Mouse (Mus musculus) liver, embryonic 14.5 days (tissue): ENCODE measurements around the gene Spryd3. TPM values are rescaled to one million over a fixed set of nuclear protein-coding genes. Genes with fewer than 3 reads are reported as not detected.

ENCODE experiments used
- ATAC-seq: fragments of 200-750 bp; cut with Nextera tagmentation; 2 replicates; pipeline ENCODE4 v1.8.0; 2017; ENCODE audit warnings: moderate number of reproducible peaks, mild to moderate bottlenecking, moderate library complexity; ENCODE audit not compliant: insufficient read depth
- DNase-seq, 3 experiments: peaks; one replicate each; pipeline ENCODE4 v3.0.0-alpha.2; 2012 to 2013; ENCODE audit warnings: low read depth in 3 of 3, low spot score in 3 of 3
- H3K27ac ChIP-seq: fragments of 300-500 bp; sonication (generic); 2 replicates; pipeline ENCODE4 v1.5.1; 2014; ENCODE audit warnings: moderate library complexity, mild to moderate bottlenecking, control low read depth, inconsistent platforms
- H3K27me3 ChIP-seq: fragments of 300-500 bp; sonication (generic); 2 replicates; pipeline ENCODE4 v1.6.1; 2014; ENCODE audit warnings: mild to moderate bottlenecking, low read length, moderate library complexity; ENCODE audit not compliant: control insufficient read depth, insufficient read depth
- H3K36me3 ChIP-seq: fragments of 300-500 bp; sonication (generic); replicated peaks from 2 replicates; pipeline ENCODE4 v1.6.1; 2014; ENCODE audit warnings: low read depth; ENCODE audit not compliant: control insufficient read depth, insufficient read depth
- H3K4me1 ChIP-seq, 2 experiments: fragments of 200-500 bp in 1 of 2; fragments of 300-500 bp in 1 of 2; sonication (generic) in 1 of 2; replicated peaks; 2 replicates each; pipeline ENCODE4 v1.6.1; 2012 to 2014; ENCODE audit warnings: antibody characterized with exemption in 1 of 2, inconsistent platforms in 1 of 2, low read length in 1 of 2; ENCODE audit not compliant: control insufficient read depth in 2 of 2, insufficient read depth in 2 of 2
- H3K4me2 ChIP-seq: fragments of 300-500 bp; sonication (generic); 2 replicates; pipeline ENCODE4 v1.6.1; 2014; ENCODE audit warnings: low read depth, mild to moderate bottlenecking, control low read depth, moderate library complexity
- H3K4me3 ChIP-seq, 2 experiments: fragments of 200-500 bp in 1 of 2; fragments of 300-500 bp in 1 of 2; sonication (generic) in 1 of 2; 2 replicates each; pipeline ENCODE4 v1.5.1; 2012 to 2014; ENCODE audit warnings: low read depth in 2 of 2, low read length in 2 of 2, mild to moderate bottlenecking in 2 of 2, control low read depth in 1 of 2, inconsistent platforms in 1 of 2, moderate library complexity in 1 of 2; ENCODE audit not compliant: insufficient read depth in 1 of 2
- H3K9ac ChIP-seq: fragments of 300-500 bp; sonication (generic); replicated peaks from 2 replicates; pipeline ENCODE4 v1.6.1; 2014; ENCODE audit warnings: mild to moderate bottlenecking, control low read depth, moderate library complexity
- H3K9me3 ChIP-seq: fragments of 300-500 bp; sonication (generic); 2 replicates; pipeline ENCODE4 v1.6.1; 2016; ENCODE audit warnings: low read length, mixed read lengths; ENCODE audit not compliant: control insufficient read depth
- CTCF ChIP-seq: IDR thresholded peaks from 2 replicates; pipeline ENCODE4 v1.5.1; 2016; ENCODE audit warnings: antibody characterized with exemption, low read depth, control low read depth
- EP300 ChIP-seq: IDR thresholded peaks from 2 replicates; pipeline ENCODE4 v1.6.1; 2016; ENCODE audit warnings: antibody characterized with exemption, low read depth
- WGBS: fragments of 180-500 bp; shearing (Covaris S2); extraction: QIAGEN DNeasy Blood & Tissue Kit; methylation state at CpG from one replicate; pipeline ENCODE4 v1.1.7; 2014; ENCODE audit not compliant: insufficient replicate concordance; 5-methylcytosine and 5-hydroxymethylcytosine counted together
- polyA plus RNA-seq, 2 experiments: library from polyadenylated mRNA; depleted of rRNA in 1 of 2; stranded (reverse) in 1 of 2; unstranded in 1 of 2; fragments of >200 nt; fragmentation: Nextera tagmentation in 1 of 2; extraction: Ambion mirVana in 1 of 2; gene quantifications; 2 replicates each; pipeline versions ENCODE4 v1.2.1 to v1.2.3; 2012 to 2014

The Spryd3 gene
- polyA plus RNA-seq, 2 experiments: 8.8 to 12.5 TPM

DNA sequence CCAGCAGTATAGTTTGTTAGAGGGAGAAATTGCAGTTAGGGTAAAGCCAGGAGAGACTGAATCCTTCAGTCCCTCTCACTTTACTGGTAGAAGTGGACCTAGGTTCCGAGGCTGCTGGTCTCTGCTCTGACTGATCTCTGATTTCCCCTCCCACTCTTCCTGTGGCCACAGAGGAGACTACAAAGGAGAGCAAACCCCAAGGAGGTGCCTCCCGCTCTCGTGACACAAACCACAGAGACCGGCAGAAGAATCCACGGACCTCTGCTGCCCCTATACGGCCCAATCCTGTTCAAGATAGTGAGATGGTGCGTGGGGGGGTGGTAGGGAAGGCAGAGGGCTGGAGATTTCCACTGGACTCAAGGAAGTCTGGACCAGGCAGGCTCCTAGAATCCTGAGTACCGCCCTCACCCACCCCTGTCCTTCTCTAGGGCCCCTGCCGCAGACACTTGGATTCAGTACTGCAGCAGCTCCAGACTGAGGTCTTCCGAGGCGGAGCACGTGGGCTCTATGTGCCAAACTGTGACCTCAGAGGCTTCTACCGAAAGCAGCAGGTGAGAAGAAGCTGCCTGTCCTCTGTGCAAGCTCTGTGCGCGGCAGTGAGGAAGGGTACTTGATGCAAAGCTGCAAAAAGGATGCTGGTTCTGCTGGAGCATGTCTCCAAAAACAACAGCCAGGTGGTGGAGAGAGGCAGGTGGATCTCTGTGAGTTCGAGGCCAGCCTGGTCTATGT is 11.8 kb upstream of the Spryd3 start:
- DNase-seq (no peak), ATAC-seq (no peak)
- Histone ChIP-seq H3K9me3 (no peaks in the 10 kb centered on the region), H3K4me3 (no peak overlapping the region), H3K4me1 (peaks cover 3 to 22% of the 10 kb centered on the region in 2 experiments; a peak in 3 of 4 replicates), H3K27ac (no peak overlapping the region), H3K4me2 (no peak overlapping the region), H3K27me3 (peaks cover 30% of the 10 kb centered on the region), H3K36me3 (no peaks in the 10 kb centered on the region), H3K9ac (no peak overlapping the region)
- 44% methylated on average over 16 of the region's 16 CpGs for WGBS
- no peak for TF ChIP-seq CTCF
- TF ChIP-seq EP300: no peak

DNA sequence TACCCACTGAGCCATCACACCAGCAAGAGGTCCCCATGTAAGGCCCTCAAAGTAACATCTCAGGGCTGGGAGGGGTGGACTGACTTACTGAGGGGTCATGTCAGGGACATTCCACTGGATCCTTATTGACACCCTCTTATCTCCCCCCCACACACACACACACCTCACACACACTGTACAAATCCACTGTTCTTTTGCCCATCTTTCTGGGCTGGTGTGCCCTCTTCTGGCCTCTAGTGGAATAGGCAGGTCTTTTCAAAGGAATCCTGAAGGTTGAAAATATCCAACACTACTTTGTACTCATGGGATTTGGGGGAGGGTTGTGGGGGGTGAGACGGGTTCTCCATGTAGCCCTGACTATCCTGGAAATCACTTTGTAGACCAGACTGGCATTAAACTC is 10.8 kb upstream of the Spryd3 start:
- no peak overlapping the region for H3K9ac ChIP-seq
- H3K27me3 ChIP-seq: peaks cover 34% of the 10 kb centered on the region
- H3K4me2 ChIP-seq: no peak overlapping the region
- H3K27ac ChIP-seq: no peak overlapping the region
- H3K4me1 ChIP-seq: peaks cover 3 to 21% of the 10 kb centered on the region in 2 experiments; a peak in 3 of 4 replicates
- H3K9me3 ChIP-seq: no peaks in the 10 kb centered on the region
- ATAC-seq (no peak), DNase-seq (no peak)
- 0% methylated on average over 1 of the region's 1 CpGs for WGBS
- no peak overlapping the region for H3K4me3 ChIP-seq
- TF ChIP-seq CTCF (peak; percentile 86), EP300 (no peak)
- H3K36me3 ChIP-seq: no peaks in the 10 kb centered on the region

DNA sequence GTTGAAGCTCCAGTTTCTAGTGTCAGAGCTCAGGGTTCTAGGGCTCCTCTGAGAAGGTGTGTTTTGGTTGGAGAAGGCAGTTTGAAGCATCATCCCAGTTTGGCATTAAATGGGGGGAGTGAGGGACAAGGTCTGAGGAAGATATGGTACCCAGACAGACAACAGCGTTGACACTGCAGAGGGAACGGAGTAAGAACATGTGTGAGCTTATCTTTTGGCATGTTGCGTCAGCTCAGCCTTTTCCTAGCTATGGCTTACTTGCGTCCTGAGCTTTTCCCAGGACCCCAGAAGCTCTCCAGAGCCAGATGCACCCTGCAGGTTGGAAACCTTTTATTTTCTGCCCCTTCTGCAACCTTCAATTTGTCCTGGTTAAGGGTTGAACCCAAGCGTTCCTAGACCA is 10.1 kb upstream of the Spryd3 start:
- 43% methylated on average over 5 of the region's 5 CpGs for WGBS
- DNase-seq (no peak), ATAC-seq (no peak)
- Histone ChIP-seq H3K4me2 (no peak overlapping the region), H3K27me3 (peaks cover 34% of the 10 kb centered on the region), H3K27ac (no peak overlapping the region), H3K36me3 (no peaks in the 10 kb centered on the region), H3K4me1 (peaks cover under 1 to 17% of the 10 kb centered on the region in 2 experiments; a peak in 3 of 4 replicates), H3K9me3 (no peaks in the 10 kb centered on the region), H3K9ac (no peak overlapping the region), H3K4me3 (no peak overlapping the region)
- TF ChIP-seq EP300: no peak
- no peak for TF ChIP-seq CTCF

DNA sequence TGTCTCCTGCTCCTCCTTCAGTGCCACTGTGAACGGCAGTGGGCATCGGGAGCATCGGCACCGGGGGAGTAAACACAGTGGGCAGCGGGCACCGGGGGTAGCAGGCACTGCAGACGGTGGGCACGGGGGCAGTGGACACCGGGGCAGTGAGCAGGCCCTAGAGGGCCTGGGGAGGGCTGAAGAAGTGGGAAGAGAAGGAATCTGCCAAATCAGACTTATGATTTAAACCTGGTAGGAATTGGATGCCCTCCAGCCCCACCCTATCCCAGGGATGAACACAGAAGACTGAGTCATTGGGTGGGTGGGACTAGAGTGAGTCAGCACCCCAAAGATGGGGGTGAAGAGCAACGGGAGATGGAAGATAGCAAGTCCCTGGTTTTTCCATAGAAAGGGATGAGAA is 9.3 kb upstream of the Spryd3 start:
- H3K4me1 ChIP-seq: peaks cover 0 to 11% of the 10 kb centered on the region in 2 experiments; a peak in 3 of 4 replicates
- no peak overlapping the region for H3K27ac ChIP-seq
- no peak overlapping the region for H3K4me3 ChIP-seq
- WGBS: 77% methylated on average over 10 of the region's 10 CpGs
- no peak for ATAC-seq
- no peak for TF ChIP-seq EP300
- no peak for TF ChIP-seq CTCF
- H3K9ac ChIP-seq: no peak overlapping the region
- H3K9me3 ChIP-seq: no peaks in the 10 kb centered on the region
- peaks cover 34% of the 10 kb centered on the region for H3K27me3 ChIP-seq
- H3K4me2 ChIP-seq: no peak overlapping the region
- no peaks in the 10 kb centered on the region for H3K36me3 ChIP-seq
- no peak for DNase-seq

DNA sequence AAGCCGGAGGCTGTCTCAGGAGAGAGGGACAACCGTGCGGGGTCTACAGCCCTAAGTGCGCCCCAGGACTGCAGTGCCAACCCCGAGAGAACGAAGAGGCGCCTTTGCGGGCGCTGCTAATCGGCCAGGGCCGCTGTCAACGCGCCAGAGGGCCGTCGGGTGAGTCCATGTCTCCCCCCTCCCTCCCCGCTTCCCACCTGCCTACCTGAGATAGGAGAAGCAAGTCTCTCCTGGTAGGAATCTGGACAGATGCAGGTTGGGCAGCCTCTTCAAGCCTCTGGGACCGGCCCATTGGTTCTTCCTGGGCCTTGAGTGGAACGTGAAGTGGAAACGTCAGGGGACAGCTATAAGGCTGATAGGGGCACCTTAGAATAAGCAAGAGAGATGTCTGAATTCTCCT is 8.7 kb upstream of the Spryd3 start:
- Histone ChIP-seq H3K9me3 (no peaks in the 10 kb centered on the region), H3K4me2 (peak overlapping the region; percentile 44), H3K36me3 (no peaks in the 10 kb centered on the region), H3K4me1 (peaks cover 0 to 5% of the 10 kb centered on the region in 2 experiments; a peak in 2 of 4 replicates), H3K4me3 (peak overlapping the region in 1 of 2 experiments; percentile 18; a peak in 1 of 4 replicates), H3K27me3 (peaks cover 34% of the 10 kb centered on the region), H3K9ac (no peak overlapping the region), H3K27ac (no peak overlapping the region)
- no peak for TF ChIP-seq CTCF
- no peak for TF ChIP-seq EP300
- ATAC-seq (no peak), DNase-seq (no peak)
- WGBS: 17% methylated on average over 19 of the region's 19 CpGs
